Mouse (Mus musculus) ovary, adult 10 weeks (tissue): ENCODE data around the gene Mrgpra3. TPM values are rescaled to one million over a fixed set of nuclear protein-coding genes. Genes with fewer than 3 reads are reported as not detected.

Source experiments
- polyA plus RNA-seq: library from polyadenylated mRNA; stranded (reverse); fragments of 350-450 nt; fragmentation: Illumina TruSeq; extraction: RNeasy Lipid Tissue Mini Kit (QIAGEN cat#74804); gene quantifications from one replicate; pipeline ENCODE4 v1.2.3, GENCODE M21; 2014

Gene Mrgpra3
- not detected for polyA plus RNA-seq

GRCm38 (mm10) chr7:47601272-47601671, at the start of gene Mrgpra3:
Mrgpra3 (minus strand) TSS chr7:47601372.

Other genes with a start within 250 kb of the Mrgpra3 start
- not detected for gene Mrgpra1, start 247.1 kb downstream of the Mrgpra3 start, polyA plus RNA-seq
- gene Mrgpra2a, start 149.2 kb downstream of the Mrgpra3 start, polyA plus RNA-seq: not detected
- not detected for gene Mrgpra2b, start 72.5 kb downstream of the Mrgpra3 start, polyA plus RNA-seq